Mouse (Mus musculus) left cerebral cortex, postnatal 14 days (tissue): ENCODE measurements around the gene Ugp2. TPM values are rescaled to one million over a fixed set of nuclear protein-coding genes. Genes with fewer than 3 reads are reported as not detected.
"Not testable (repeated sequence)": the region's sequence is repeated elsewhere in the genome, so short reads cannot be mapped to it uniquely, and the experiment has no call there.

Experiments used
- DNase-seq, 2 experiments: peaks; one replicate each; pipeline ENCODE4 v3.0.0; 2021 to 2022; ENCODE audit warnings: low spot score in 2 of 2, mixed read lengths in 1 of 2
- intact Hi-C: fragments of 180-260 bp; cut with DNase I; formaldehyde crosslinking; loops from one replicate; pipeline ENCODE4 v1.15.1; 2025
- total RNA-seq, 2 experiments: library from RNA; stranded (reverse); gene quantifications; 2 replicates each; pipeline ENCODE4 v1.2.3; 2021

Gene Ugp2
- total RNA-seq, 2 experiments from 2014 or later, result 61.1 to 65.7 TPM

DNA sequence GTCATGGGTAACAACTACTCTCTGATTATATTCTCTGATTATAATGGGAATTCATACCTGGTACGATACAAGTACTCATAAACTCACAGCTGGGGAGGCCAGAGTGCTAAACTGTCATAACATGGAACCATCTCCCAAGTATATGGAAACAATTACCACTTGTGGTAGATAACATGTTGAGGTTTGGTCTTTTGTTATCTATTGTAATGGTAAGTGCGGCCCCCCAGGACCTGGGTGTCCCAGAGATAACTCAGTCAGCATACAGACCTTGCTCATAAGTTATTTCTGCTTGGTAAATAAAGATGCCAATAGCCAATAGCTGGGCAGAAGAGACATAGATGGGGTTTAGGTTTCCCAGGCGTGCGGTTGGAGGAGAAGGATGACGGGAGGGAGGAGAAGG, 27.5 kb downstream of the Ugp2 start:
- DNase-seq, result no peak
- intact Hi-C loops, result no loop called here

DNA sequence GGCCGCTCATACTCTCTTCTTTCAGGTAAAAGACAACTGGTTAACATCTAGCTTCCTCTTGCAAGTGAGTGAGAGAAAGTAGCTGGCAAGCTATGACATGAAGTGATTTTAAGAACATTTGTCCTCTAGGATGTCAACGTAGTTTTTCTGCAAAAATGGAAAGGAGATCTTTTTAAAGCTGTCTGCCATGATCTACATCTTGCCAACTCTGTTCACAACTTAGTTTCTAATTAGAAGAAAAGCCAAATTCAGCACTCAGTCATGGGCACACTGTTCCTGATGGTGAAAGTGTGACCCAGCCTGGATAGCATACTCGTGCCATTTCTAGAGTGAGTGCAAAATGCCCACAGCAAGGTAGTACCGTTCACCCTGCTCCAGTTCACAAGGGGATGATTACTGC, 31.9 kb downstream of the Ugp2 start:
- intact Hi-C loops, result no loop called here
- peak; percentile 19 to 32 for DNase-seq

DNA sequence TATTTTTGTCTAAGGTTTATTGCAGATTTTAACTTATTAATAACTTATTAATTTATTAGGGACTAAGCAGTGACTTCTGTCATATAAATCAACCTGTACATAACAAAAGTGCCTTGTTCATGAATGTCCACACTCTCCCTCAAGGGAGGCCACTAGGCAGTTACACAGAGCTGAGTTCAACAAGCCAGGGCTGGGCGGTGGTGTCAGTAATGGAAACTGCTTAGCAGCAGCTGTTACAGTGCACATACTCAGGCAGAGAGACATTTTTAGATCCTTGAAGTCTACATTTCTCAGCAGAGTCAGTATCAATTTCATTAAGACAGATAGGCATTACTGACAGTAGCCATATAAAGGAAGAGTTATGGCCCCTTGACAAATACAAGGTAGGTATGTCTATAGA, 33.1 kb downstream of the Ugp2 start:
- no peak for DNase-seq
- intact Hi-C loops, result no loop called here

DNA sequence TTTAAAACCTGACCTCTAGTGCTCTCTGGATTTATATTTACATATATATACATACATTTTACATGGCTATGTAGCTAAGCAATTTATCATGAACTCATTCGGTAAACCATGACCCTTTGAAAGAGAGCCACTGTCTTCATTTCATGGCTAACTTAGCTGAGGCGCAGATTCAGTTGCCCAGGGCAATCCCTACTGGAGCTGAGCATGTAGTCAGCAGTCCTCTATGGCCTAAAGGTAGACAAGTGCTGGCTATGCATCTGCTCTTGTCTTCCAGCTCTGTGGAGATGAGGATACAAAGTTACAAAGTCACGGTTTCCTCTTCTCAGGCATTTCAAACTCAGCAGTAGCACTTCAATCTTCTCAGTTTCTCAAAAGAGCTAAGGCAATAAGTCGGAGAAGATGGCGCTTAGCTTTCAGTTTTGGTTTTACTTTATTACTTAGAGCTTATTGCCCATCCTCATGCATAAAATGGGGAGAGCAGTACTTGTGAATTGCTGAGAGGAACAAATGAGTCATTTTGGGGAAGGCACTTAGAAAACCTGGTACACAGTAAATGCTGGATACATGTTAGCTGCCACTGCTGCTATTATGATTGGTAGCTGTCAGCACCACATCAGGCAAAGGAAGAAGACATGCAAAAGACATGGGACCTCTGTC, 38.2 kb downstream of the Ugp2 start:
- DNase-seq, result no peak
- intact Hi-C loops, result no loop called here

DNA sequence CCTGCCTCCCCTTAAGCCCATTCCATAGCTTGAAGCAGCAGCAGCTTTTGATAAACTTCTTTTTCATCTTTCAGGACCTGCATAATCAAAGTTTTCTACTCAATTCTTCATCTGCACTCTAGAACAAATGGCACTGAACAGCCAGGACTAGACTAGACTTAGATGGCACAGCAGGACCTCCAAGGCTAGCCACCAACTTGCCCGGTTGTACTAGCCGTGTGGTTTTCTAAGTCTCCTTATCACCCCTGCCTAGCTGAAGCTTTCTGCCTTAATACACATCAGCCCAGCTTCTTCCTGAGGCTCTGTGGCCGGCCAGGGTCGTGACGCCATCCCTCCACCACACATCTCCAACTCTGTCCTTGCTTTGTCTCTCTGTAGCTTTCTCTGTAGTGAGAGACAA, 42.9 kb downstream of the Ugp2 start:
- no peak for DNase-seq
- intact Hi-C loops, result no loop called here

DNA sequence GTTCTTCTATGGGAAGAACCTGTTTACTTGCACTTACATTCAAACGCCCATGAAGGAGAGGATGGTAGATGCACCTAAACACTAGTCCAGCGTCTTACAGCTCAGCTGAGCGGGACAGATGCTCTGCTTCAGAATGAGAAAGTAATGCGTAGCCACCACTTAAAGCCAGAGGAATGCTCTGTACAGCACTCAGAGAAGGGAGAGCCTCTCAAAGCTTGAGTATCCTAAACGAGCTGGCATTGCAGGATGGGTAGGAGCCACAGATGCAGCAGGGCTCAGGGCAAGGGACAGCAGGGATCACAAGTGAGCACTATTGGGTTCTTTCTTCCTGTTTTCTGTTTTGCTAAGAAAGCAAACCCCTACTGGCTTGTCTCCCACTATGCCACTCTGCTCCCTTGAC, 43.5 kb downstream of the Ugp2 start:
- intact Hi-C loops, result no loop called here
- DNase-seq, result no peak

DNA sequence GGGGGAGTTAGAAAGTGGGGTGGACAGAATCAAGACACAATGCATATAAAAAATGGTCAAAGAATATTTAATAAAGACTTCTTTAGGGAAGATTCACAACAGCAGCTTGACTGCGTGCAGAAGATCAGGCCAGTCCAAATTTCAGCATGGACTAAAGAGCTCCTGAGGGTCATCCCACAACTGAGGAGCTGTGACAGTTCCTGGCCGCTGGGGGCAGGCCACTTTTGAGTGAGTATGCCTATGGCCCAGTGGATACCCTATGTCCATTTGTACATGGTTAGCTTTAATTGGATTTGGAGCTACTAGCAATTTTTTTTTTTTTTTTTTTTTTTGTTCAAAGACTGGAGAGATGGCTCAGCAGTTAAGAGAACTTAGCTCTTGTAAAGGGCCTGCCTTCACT, 44.2 kb downstream of the Ugp2 start:
- DNase-seq, result no peak
- intact Hi-C loops, result no loop called here

DNA sequence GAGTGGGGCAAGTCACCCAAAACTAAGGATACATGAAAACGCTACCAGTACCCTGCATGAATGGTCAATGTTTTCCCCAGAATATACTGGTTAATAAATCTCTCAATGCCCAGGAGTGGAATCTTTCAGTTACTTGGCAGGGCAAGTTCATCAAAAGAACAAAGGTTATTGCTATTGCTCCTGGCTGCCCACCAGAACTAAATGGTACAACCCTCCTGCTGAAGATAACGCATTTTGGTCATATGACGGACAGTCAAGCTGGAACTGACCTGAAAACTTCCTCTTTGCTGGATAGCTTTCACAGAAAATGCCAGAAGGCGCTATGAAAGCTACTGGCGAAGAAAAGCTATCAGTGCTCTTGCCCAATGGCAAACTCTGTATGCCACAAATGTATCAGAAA, 45.2 kb downstream of the Ugp2 start:
- intact Hi-C loops, result no loop called here
- no peak for DNase-seq

DNA sequence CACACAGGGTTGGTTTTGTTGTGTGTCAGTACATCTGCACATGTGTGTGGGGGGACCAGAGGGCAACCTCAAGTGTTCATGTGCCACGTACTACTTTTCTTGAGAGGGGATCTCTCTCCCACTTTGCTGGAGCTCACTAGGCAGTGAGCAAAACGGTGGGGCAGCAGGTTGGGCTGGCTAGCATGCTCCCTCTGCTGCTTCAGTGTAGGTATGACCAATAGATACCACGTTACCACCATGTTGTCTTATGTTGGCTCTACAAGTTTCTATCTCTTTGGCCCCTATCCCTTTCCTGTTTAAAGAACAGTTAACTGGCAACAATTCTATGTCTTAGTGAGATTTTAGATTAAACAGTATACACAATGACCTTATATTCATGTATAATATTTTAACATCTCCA, 48.7 kb downstream of the Ugp2 start:
- intact Hi-C loops, result no loop called here
- DNase-seq, result no peak

DNA sequence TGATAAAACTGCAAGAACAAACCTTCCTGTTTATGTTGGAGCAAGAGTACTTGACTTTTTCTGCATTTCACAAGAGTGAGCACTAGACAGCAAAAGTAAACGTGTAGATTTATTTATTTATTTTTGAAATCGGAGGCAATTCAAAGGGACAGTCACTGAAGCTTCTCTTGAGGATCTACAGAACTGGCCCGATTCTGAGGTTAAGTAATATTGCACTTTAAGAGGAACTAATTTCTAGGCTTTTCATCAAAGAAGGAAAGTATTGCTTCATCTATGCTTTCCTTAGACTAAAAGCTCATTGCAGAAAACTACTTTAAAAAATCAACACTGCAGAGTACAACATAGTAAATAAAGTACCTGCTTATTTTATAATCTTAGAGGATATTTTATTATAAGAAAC, 49.4 kb downstream of the Ugp2 start:
- no peak for DNase-seq
- intact Hi-C loops, result no loop called here

DNA sequence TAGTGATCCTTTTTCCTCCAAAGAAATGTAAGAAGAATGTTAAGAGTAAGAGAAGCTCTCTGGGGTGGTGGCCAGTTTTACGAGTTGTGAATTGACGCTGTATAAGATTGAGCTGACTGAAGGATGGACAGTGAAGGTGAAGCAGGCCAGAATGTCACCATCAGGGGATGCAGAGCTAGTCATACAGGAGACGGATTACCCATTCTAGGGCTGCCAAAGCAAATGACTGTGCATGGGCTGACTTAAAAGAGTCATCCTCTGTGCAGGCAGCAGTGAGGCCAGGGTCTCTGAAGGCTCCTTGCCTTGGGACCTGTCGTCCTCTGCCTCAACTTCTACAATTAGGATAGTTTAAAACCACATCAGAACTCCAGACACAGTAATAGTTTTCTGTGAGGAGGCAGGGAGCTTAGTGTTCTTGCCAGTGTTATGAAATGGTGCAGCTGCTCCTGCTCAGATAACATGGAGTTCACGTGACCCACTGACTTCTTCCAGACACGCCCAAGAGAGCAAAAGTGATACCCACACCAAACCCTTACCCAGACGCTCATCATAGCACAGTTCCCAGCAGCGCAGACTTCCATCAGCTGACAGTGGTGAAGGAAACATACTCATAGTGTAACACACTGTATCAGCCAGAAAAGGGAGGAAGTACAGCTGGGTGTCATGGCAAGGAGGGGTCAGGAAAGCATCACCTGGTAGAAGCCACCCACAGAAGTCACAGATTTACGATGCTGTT, 56.9 kb downstream of the Ugp2 start:
- no peak for DNase-seq
- intact Hi-C loops, result no loop called here

DNA sequence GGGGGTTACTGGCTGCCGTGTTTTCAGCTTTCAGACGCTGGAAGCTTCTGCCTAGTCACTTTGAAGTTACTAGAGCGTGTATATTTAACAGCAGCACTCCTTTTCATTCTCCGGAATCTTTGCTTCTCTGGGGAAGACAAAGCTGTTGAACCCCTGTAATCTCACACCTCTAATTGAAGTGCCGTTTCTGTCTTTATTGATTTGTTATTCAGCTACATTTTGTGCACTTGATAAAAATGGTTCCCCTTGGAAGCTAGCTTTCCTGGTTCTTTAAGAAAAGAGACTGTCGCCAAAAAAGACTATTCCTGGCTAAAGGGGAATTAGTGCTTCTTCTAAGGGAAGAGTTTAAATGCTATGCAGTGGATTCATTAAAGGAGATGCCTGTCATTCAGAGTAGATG, 61.5 kb downstream of the Ugp2 start:
- intact Hi-C loops, result loop anchor here (10.0 kb wide), 1 partner anchor 125 kb away; no protein-coding TSS in a partner anchor

DNA sequence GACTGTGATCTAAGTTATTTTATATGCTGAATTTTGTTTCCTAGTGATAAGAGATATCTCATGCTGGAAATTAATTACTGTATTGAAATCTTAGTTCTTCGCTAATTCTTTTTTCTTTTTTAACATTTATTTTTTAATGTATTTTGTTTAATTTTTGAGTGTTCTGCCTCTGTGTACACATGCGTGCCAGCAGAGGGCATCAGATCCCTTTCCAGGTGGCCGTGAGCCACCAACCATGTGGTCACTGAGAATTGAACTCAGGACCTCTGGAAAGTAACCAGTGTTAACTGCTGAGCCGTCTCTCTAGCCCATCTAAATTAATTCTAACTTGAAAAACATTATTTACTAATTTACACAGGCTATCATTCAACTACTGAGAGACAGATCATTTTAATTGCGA, 62.9 kb downstream of the Ugp2 start:
- DNase-seq, result no peak
- intact Hi-C loops, result loop anchor here (10.0 kb wide), 1 partner anchor 127 kb away; no protein-coding TSS in a partner anchor

More for the DNA sequence above, 61.5 kb downstream of the Ugp2 start:
- no peak for DNase-seq

DNA sequence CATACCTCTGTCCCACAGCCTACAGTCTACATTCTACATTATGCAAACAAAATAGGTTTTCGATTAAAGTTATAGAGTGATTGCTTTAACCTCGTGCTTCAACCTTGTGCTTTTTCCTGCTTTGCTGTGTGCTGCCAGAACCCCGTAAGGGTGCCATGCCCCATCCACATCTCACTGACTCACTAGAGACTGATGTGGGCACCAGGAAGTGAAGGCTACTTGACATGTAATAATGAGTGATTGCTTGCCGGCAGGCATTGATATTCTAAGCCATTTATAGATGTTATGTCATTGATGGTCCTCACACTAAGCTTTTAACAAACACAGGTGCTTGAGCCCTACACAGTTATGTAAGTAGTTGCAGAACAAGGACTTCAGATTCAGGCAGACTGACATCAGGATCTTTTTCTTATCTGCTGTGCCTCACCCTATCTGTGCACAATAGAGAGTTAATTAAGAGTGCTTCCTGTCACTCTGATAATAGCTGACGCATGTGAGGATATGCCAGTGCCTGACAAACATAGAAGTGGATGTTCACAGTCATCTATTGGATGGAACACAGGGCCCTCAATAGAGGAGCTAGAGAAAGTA, 63.8 kb downstream of the Ugp2 start:
- DNase-seq, result no peak
- intact Hi-C loops, result loop anchor here (10.0 kb wide), 1 partner anchor 128 kb away; no protein-coding TSS in a partner anchor

DNA sequence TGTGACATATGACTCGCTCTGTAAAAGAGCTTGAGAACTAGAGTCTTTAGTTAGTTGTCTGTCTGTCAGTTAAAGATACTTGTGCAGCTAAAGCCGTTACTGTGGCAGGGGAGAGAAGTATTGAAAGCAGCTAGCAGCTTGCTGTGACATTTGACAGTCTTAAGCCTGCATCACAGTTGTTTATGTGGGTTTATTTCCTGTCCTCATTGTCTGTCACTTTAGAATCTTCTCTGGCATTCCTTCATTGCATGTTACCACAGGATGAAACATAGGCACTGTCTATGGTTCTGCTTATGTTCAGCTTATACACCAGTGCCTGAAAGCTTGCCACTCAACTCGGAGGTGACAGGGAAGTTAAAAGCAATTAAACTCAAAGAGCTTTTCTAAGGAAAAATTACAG, 67.4 kb downstream of the Ugp2 start:
- intact Hi-C loops, result loop anchor here (10.0 kb wide), 1 partner anchor 131 kb away; no protein-coding TSS in a partner anchor
- DNase-seq, result no peak

DNA sequence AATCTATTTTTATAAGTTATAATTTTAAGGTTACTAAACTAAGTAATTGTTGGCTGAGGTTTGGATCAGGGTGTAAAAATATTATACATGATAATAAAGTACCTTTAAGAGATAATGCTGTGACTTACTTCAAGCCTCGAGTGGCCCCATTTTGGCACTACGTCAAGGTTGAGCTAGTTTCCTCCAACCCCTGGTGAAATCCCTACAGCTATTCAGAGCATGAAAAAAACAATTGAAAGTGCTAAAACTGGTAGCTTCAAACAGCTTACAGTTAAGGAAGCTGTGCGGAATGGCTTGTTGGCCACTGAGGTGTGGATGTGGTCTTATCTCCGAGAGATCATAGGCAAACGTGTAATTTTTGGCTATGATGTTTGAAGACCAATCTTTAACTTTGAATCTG, 75.5 kb downstream of the Ugp2 start:
- intact Hi-C loops, result no loop called here

DNA sequence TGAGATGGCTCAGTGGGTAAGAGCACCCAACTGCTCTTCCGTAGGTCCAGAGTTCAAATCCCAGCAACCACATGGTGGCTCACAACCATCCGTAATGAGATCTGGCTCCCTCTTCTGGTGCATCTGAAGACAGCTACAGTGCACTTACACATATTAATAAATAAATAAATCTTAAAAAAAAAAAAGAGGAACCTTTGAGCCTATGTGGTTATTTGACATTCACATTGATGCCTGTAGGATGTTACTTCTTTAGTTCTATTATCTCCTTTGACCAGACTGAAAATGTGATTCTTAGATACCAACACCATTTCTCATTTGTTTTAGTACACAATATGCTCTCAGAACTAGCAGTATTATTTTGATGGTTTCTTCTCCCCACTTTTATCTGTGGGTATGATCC, 82.8 kb downstream of the Ugp2 start:
- DNase-seq, intact Hi-C loops: not testable (repeated sequence)

More for the DNA sequence above, 75.5 kb downstream of the Ugp2 start:
- DNase-seq, result no peak

DNA sequence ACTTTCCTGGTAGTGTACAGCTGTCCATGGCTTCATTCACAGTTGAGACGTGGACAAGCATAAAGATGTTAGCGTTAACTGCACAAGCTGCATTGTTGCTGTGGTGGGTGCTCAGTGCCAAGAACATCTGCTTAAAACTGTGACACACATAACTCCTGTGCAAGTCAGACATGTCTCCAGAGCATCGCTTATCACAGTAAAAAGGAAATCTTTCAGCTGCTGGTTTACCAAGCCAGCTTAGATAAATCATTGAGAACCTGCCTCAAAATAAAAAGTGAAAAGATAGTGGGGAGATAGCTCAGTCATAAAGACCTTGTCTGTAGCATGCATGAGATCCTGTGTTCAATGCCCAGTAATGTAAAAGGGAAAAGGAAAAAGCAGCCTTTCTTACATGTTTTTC, 84.6 kb downstream of the Ugp2 start:
- intact Hi-C loops, result no loop called here
- no peak for DNase-seq

DNA sequence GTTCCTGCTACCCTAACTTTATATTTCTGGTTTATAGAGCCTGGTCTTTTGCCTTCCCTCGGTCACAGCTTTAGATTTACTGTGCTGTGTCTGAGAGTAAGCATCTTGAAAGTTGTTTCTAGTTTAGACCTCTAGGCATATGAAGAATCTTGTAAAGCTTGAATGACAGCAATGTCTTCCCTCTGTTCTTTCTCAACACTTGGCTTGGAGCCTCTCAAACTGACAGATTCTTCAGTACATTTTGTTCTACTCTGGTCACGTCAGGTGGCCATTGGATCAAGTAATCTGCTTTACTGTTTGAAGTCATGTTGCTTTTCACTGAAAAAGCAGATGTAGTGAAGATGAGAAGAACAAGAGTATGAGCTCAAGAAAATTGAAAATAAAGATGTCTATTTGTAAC, 94.8 kb downstream of the Ugp2 start:
- no peak for DNase-seq
- intact Hi-C loops, result no loop called here
